Mouse (Mus musculus): ENCODE measurements around the gene Acadsb.

- 0 out of 2 replicates have a peak, but pooled peaks have one; percentile 1 for TF ChIP-seq POLR2A (IDR thresholded peaks at IDR 0.05; ENCODE audit: control insufficient read depth, extremely low read depth, insufficient read depth, low read length, poor library complexity)
- no peak for TF ChIP-seq CTCF (IDR thresholded peaks at IDR 0.05; ENCODE audit: borderline replicate concordance, control insufficient read depth, extremely low read depth, insufficient read depth, low read length, poor library complexity)
These were observed 414 bp upstream of the Acadsb start for GRCm38 (mm10) chr7:131409988-131410385.
